Mouse (Mus musculus): ENCODE data around the gene Abcc8. TPM values are rescaled to one million over a fixed set of nuclear protein-coding genes. Genes with fewer than 3 reads are reported as not detected.
"Not testable (repeated sequence)": the region's sequence is repeated elsewhere in the genome, so short reads cannot be mapped to it uniquely, and the experiment has no call there.

The Abcc8 gene
- polyA plus RNA-seq, 1 experiment, result 0.34 TPM

DNA sequence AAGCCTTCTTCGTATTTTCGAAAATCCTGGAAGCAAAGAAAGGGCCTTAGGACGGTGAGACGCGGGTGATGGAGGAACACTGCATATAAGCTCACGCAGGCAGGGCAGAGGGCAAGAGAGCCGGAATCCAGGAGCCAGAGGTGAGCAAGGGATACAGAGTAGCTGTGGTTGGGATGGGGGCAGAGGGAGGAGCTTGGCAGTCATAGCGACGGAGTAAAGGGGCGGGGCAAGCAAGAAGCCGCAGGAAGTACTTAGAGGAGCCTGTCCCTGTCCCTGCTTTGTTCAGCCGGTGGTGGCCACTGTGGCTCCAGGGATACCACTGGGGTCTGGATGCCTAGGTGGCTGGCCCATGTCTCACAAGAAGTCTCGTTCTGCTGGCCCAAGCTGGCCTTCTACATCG lies 21.8 kb upstream of the Abcc8 start:
- TF ChIP-seq E2F4 (IDR thresholded peaks at IDR 0.05; ENCODE audit: insufficient read depth) (no peak), SRF (IDR thresholded peaks at IDR 0.05; ENCODE audit: control insufficient read depth, insufficient read length, low read depth) (no peak), MAX (IDR thresholded peaks at IDR 0.05; ENCODE audit: low read depth) (no peak), MYOG (IDR thresholded peaks at IDR 0.05; ENCODE audit: control insufficient read depth in 1 of 3, insufficient read depth in 1 of 3, insufficient read length in 2 of 3, low read depth in 2 of 3) (no peak), TCF3 (IDR thresholded peaks at IDR 0.05; ENCODE audit: insufficient read length, low read depth) (no peak), USF1 (IDR thresholded peaks at IDR 0.05; ENCODE audit: low read depth) (no peak), POLR2A (IDR thresholded peaks at IDR 0.05; ENCODE audit: insufficient read length, low read depth) (no peak), CEBPB (IDR thresholded peaks at IDR 0.05; ENCODE audit: insufficient read depth, poor library complexity, severe bottlenecking) (no peak)
- Histone ChIP-seq H3K4me2 (ENCODE audit: low read depth) (no peak overlapping the region), H3ac (ENCODE audit: control insufficient read depth, insufficient read length) (no peak overlapping the region), H3K36me3 (ENCODE audit: control insufficient read depth, insufficient read depth) (no peaks in the 10 kb centered on the region), H3K79me2 (ENCODE audit: control insufficient read depth, insufficient read depth) (no peaks in the 10 kb centered on the region), H3K27me3 (ENCODE audit: control insufficient read depth, insufficient read depth, insufficient read length) (peaks cover 53% of the 10 kb centered on the region), H3K4me3 (no peak overlapping the region)

DNA sequence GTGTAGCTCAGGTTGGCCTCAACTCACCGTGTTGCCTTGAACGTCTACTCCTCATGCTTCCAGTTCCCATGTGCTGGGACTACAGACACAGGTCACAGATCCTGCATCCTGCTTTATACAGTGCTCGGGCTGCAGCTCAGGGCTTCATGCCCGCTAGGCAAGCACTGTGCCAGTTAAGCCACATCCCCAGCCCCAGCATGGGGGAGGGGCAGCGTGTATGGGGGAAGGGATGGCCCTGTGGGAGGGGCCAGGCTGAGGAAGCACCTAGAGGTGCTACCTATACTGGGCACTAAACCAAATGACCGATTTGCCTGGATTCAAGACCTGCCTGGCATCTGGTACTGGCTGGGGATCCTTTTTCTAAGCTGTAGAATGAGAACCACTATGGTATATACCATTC lies 20.2 kb upstream of the Abcc8 start:
- Histone ChIP-seq H3K4me3 (no peak overlapping the region), H3K79me2 (ENCODE audit: control insufficient read depth, insufficient read depth) (no peaks in the 10 kb centered on the region), H3ac (ENCODE audit: control insufficient read depth, insufficient read length) (no peak overlapping the region), H3K27me3 (ENCODE audit: control insufficient read depth, insufficient read depth, insufficient read length) (peaks cover 54% of the 10 kb centered on the region), H3K4me2 (ENCODE audit: low read depth) (no peak overlapping the region), H3K36me3 (ENCODE audit: control insufficient read depth, insufficient read depth) (no peaks in the 10 kb centered on the region)
- TF ChIP-seq MYOD1 (IDR thresholded peaks at IDR 0.05; ENCODE audit: control insufficient read depth in 1 of 3, insufficient read length in 2 of 3, low read depth in 2 of 3) (no peak), MYOG (IDR thresholded peaks at IDR 0.05; ENCODE audit: control insufficient read depth in 1 of 3, insufficient read depth in 1 of 3, insufficient read length in 2 of 3, low read depth in 2 of 3) (no peak), E2F4 (IDR thresholded peaks at IDR 0.05; ENCODE audit: insufficient read depth) (no peak), SRF (IDR thresholded peaks at IDR 0.05; ENCODE audit: control insufficient read depth, insufficient read length, low read depth) (no peak), POLR2A (IDR thresholded peaks at IDR 0.05; ENCODE audit: insufficient read length, low read depth) (no peak), USF1 (IDR thresholded peaks at IDR 0.05; ENCODE audit: low read depth) (no peak), REST (IDR thresholded peaks at IDR 0.05; ENCODE audit: insufficient read depth, insufficient read length) (no peak), MAX (IDR thresholded peaks at IDR 0.05; ENCODE audit: low read depth) (no peak), CEBPB (IDR thresholded peaks at IDR 0.05; ENCODE audit: insufficient read depth, poor library complexity, severe bottlenecking) (no peak), POLR2AphosphoS2 (IDR thresholded peaks at IDR 0.05; ENCODE audit: insufficient read length, low read depth) (no peak), TCF3 (IDR thresholded peaks at IDR 0.05; ENCODE audit: insufficient read length, low read depth) (no peak), TCF12 (IDR thresholded peaks at IDR 0.05; ENCODE audit: insufficient read depth, poor library complexity, severe bottlenecking) (no peak)

DNA sequence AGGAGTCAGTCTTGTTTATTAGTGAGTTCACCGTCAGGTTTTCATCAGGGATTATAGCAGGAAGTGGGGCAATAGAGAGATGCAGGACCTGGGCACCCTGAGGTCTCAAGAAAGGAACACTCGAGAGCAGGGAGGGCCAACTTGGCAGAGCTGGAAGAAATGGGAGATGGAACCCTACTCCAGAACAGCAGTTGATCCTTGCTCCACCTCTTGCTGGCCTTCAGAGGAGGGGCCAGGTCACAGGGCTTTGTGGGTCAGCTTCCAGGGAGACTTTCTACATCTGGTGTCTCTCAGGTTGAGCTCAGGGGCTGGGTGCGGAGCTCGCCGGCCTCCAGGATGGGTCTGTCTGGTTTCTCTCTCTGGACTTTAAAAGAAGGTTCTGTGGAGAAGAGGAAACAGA lies 15.5 kb upstream of the Abcc8 start:
- Histone ChIP-seq H3K79me2 (ENCODE audit: control insufficient read depth, insufficient read depth) (no peaks in the 10 kb centered on the region), H3K27me3 (ENCODE audit: control insufficient read depth, insufficient read depth, insufficient read length) (peaks cover 77% of the 10 kb centered on the region), H3K4me2 (ENCODE audit: low read depth) (no peak overlapping the region), H3ac (ENCODE audit: control insufficient read depth, insufficient read length) (no peak overlapping the region), H3K36me3 (ENCODE audit: control insufficient read depth, insufficient read depth) (no peaks in the 10 kb centered on the region), H3K4me3 (no peak overlapping the region)
- no peak for TF ChIP-seq POLR2A (IDR thresholded peaks at IDR 0.05; ENCODE audit: insufficient read length, low read depth)

DNA sequence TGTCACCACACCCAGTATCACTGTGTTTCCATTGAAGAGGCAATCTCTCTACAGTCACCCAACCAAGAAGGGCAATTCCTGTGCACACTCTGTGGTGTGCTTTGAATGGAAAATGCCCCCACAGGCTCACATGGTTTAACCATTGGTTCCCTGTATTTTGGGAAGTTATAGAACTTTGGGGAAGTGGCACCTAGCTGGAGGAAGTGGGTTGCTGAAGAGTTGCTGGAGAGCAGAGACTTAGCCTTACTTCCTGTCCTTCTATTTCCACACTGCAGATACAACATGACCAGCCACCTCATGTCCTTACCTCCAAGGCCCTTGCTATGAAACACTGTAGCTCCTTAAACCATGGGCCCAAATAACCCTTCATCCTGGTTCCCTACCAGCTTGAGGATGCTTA lies 4.4 kb upstream of the Abcc8 start:
- Histone ChIP-seq H3ac (ENCODE audit: control insufficient read depth, insufficient read length) (no peak overlapping the region), H3K4me2 (ENCODE audit: low read depth) (no peak overlapping the region), H3K79me2 (ENCODE audit: control insufficient read depth, insufficient read depth) (no peaks in the 10 kb centered on the region), H3K27me3 (ENCODE audit: control insufficient read depth, insufficient read depth, insufficient read length) (peaks cover 48% of the 10 kb centered on the region), H3K36me3 (ENCODE audit: control insufficient read depth, insufficient read depth) (no peaks in the 10 kb centered on the region), H3K4me3 (no peak overlapping the region)
- TF ChIP-seq POLR2AphosphoS2 (IDR thresholded peaks at IDR 0.05; ENCODE audit: insufficient read length, low read depth) (no peak), MAX (IDR thresholded peaks at IDR 0.05; ENCODE audit: low read depth) (no peak), MYOG (IDR thresholded peaks at IDR 0.05; ENCODE audit: control insufficient read depth in 1 of 3, insufficient read depth in 1 of 3, insufficient read length in 2 of 3, low read depth in 2 of 3) (no peak), POLR2A (IDR thresholded peaks at IDR 0.05; ENCODE audit: insufficient read length, low read depth) (no peak), TCF12 (IDR thresholded peaks at IDR 0.05; ENCODE audit: insufficient read depth, poor library complexity, severe bottlenecking) (no peak), E2F4 (IDR thresholded peaks at IDR 0.05; ENCODE audit: insufficient read depth) (no peak), CEBPB (IDR thresholded peaks at IDR 0.05; ENCODE audit: insufficient read depth, poor library complexity, severe bottlenecking) (no peak), MYOD1 (IDR thresholded peaks at IDR 0.05; ENCODE audit: control insufficient read depth in 1 of 3, insufficient read length in 2 of 3, low read depth in 2 of 3) (no peak), USF1 (IDR thresholded peaks at IDR 0.05; ENCODE audit: low read depth) (no peak), TCF3 (IDR thresholded peaks at IDR 0.05; ENCODE audit: insufficient read length, low read depth) (no peak), SRF (IDR thresholded peaks at IDR 0.05; ENCODE audit: control insufficient read depth, insufficient read length, low read depth) (no peak), REST (IDR thresholded peaks at IDR 0.05; ENCODE audit: insufficient read depth, insufficient read length) (no peak)

DNA sequence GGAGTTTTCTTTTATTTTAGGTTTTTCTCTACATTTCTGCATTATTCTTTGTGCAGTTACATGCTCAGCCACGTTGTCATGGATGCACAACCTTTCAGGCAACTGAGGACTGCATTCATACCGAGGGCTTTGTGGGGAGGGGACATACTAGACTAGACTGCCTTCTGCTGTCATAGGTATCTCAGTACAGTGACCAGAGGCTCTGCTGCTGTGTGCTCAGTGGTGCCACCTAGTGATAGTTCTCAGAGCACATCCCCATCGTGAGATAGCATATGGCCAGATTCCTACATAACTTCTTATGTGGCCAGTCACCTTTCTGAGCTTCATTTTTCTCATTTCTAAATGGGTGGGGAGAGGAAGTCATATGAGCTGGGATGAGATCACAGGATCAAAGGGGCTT lies 1.8 kb upstream of the Abcc8 start:
- Histone ChIP-seq H3K36me3 (ENCODE audit: control insufficient read depth, insufficient read depth) (no peaks in the 10 kb centered on the region), H3K27me3 (ENCODE audit: control insufficient read depth, insufficient read depth, insufficient read length) (peaks cover 60% of the 10 kb centered on the region), H3K79me2 (ENCODE audit: control insufficient read depth, insufficient read depth) (no peaks in the 10 kb centered on the region), H3K4me2 (ENCODE audit: low read depth) (no peak overlapping the region), H3K4me3 (no peak overlapping the region), H3ac (ENCODE audit: control insufficient read depth, insufficient read length) (no peak overlapping the region)
- TF ChIP-seq E2F4 (IDR thresholded peaks at IDR 0.05; ENCODE audit: insufficient read depth), result no peak
- no peak for TF ChIP-seq TCF12 (IDR thresholded peaks at IDR 0.05; ENCODE audit: insufficient read depth, poor library complexity, severe bottlenecking)
- no peak for TF ChIP-seq MYOD1 (IDR thresholded peaks at IDR 0.05; ENCODE audit: control insufficient read depth in 1 of 3, insufficient read length in 2 of 3, low read depth in 2 of 3)
- TF ChIP-seq CEBPB (IDR thresholded peaks at IDR 0.05; ENCODE audit: insufficient read depth, poor library complexity, severe bottlenecking), result no peak
- TF ChIP-seq TCF3 (IDR thresholded peaks at IDR 0.05; ENCODE audit: insufficient read length, low read depth), result no peak
- no peak for TF ChIP-seq MAX (IDR thresholded peaks at IDR 0.05; ENCODE audit: low read depth)
- no peak for TF ChIP-seq POLR2AphosphoS2 (IDR thresholded peaks at IDR 0.05; ENCODE audit: insufficient read length, low read depth)
- TF ChIP-seq SRF (IDR thresholded peaks at IDR 0.05; ENCODE audit: control insufficient read depth, insufficient read length, low read depth), result no peak
- no peak for TF ChIP-seq MYOG (IDR thresholded peaks at IDR 0.05; ENCODE audit: control insufficient read depth in 1 of 3, insufficient read depth in 1 of 3, insufficient read length in 2 of 3, low read depth in 2 of 3)
- no peak for TF ChIP-seq REST (IDR thresholded peaks at IDR 0.05; ENCODE audit: insufficient read depth, insufficient read length)
- TF ChIP-seq USF1 (IDR thresholded peaks at IDR 0.05; ENCODE audit: low read depth), result no peak

DNA sequence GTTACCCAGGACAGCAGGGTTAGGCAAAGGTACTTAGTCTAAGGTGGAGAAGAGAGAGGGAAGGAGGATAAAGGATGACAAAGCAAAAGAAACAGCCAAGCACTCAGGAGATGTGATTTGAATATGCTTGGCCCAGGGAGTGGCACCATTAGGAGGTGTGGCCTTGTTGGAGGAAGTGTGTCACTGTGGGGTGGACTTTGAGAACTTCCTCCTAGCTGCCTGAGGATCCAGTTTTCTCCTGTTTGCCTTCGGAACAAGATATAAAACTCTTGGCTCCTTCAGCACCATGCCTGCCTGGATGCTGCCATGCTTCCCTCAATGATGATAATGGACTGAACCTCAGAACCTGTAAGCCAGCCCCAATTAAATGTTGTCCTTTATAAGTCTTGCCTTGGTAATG lies 10.9 kb downstream of the Abcc8 start:
- H3K4me2 ChIP-seq (ENCODE audit: low read depth); H3K4me3 ChIP-seq; H3K79me2 ChIP-seq (ENCODE audit: control insufficient read depth, insufficient read depth): not testable (repeated sequence)

More for the DNA sequence above, 10.9 kb downstream of the Abcc8 start:
- H3ac ChIP-seq (ENCODE audit: control insufficient read depth, insufficient read length); H3K36me3 ChIP-seq (ENCODE audit: control insufficient read depth, insufficient read depth): not testable (repeated sequence)
- peaks cover 43% of the 10 kb centered on the region for H3K27me3 ChIP-seq (ENCODE audit: control insufficient read depth, insufficient read depth, insufficient read length)
